Mouse (Mus musculus): ENCODE results near the gene Gpr156. TPM values are rescaled to one million over a fixed set of nuclear protein-coding genes. Genes with fewer than 3 reads are reported as not detected.

Gpr156 gene
- total and polyA plus RNA-seq, 3 experiments: 0.08 to 0.09 TPM; not detected in 1

GRCm38 (mm10) chr16:37881168-37881567, 35.1 kb upstream of the Gpr156 start:
- Histone ChIP-seq H3K27me3 (replicated peaks) (no peaks in the 10 kb centered on the region), H3K4me2 (ENCODE audit: insufficient read depth, low read depth, poor library complexity, severe bottlenecking) (no peak overlapping the region), H3K9ac (ENCODE audit: insufficient read depth, low read depth) (no peak overlapping the region), H3K36me3 (replicated peaks in 1 of 2; ENCODE audit: control insufficient read depth in 1 of 2, insufficient read depth in 1 of 2, low read length in 1 of 2) (peaks cover 50 to 82% of the 10 kb centered on the region in 2 experiments), H3K27ac (ENCODE audit: insufficient read depth, low read depth) (no peak overlapping the region), H3K79me2 (replicated peaks; ENCODE audit: control insufficient read depth, extremely low read depth, insufficient read depth, poor library complexity, severe bottlenecking) (peaks cover 9% of the 10 kb centered on the region), H3K4me3 (replicated peaks in 1 of 3; ENCODE audit: low read depth in 2 of 3, low read length in 2 of 3, poor library complexity in 1 of 3) (no peak overlapping the region), H3K4me1 (ENCODE audit: control insufficient read depth in 1 of 2, insufficient read depth in 2 of 2) (peaks cover 0 to 8% of the 10 kb centered on the region in 2 experiments; a peak in 1 of 4 replicates), H3K9me3 (replicated peaks; ENCODE audit: low read length) (no peaks in the 10 kb centered on the region)
- dilution Hi-C loops (cut with MboI; ENCODE audit: extremely low pct_ligation_motif_present, extremely low pct_unique_long_range_greater_than_20kb, low sequenced_read_pairs) (no loop called here), in situ Hi-C loops (cut with MboI; ENCODE audit: low pct_ligation_motif_present, low pct_unique_long_range_greater_than_20kb, low sequenced_read_pairs) (no loop called here)
- TF ChIP-seq E2F4 (IDR thresholded peaks at IDR 0.05; ENCODE audit: insufficient replicate concordance, low read depth, low read length) (no peak), EP300 (IDR thresholded peaks at IDR 0.05; ENCODE audit: low read length) (no peak), MAX (IDR thresholded peaks at IDR 0.05; ENCODE audit: low read length) (no peak), BHLHE40 (IDR thresholded peaks at IDR 0.05; ENCODE audit: low read depth, low read length) (no peak), NRF1 (IDR thresholded peaks at IDR 0.05; ENCODE audit: low read depth, low read length) (no peak), JUN (IDR thresholded peaks at IDR 0.05; ENCODE audit: insufficient read depth, low read depth, low read length) (no peak), USF2 (conservative IDR thresholded peaks at IDR 0.05; ENCODE audit: low read depth, low read length) (no peak)
- DNase-seq (ENCODE audit: extremely low read depth): no peak

GRCm38 (mm10) chr16:37888986-37889385, 27.3 kb upstream of the Gpr156 start:
- Histone ChIP-seq H3K79me2 (replicated peaks; ENCODE audit: control insufficient read depth, extremely low read depth, insufficient read depth, poor library complexity, severe bottlenecking) (no peaks in the 10 kb centered on the region), H3K27me3 (replicated peaks) (no peaks in the 10 kb centered on the region), H3K36me3 (replicated peaks in 1 of 2; ENCODE audit: control insufficient read depth in 1 of 2, insufficient read depth in 1 of 2, low read length in 1 of 2) (peaks cover 2 to 10% of the 10 kb centered on the region in 2 experiments), H3K4me3 (replicated peaks in 1 of 3; ENCODE audit: low read depth in 2 of 3, low read length in 2 of 3, poor library complexity in 1 of 3) (no peak overlapping the region), H3K27ac (ENCODE audit: insufficient read depth, low read depth) (no peak overlapping the region), H3K9ac (ENCODE audit: insufficient read depth, low read depth) (no peak overlapping the region), H3K9me3 (replicated peaks; ENCODE audit: low read length) (no peaks in the 10 kb centered on the region), H3K4me2 (ENCODE audit: insufficient read depth, low read depth, poor library complexity, severe bottlenecking) (no peak overlapping the region), H3K4me1 (ENCODE audit: control insufficient read depth in 1 of 2, insufficient read depth in 2 of 2) (peaks cover 0 to 14% of the 10 kb centered on the region in 2 experiments; a peak in 2 of 4 replicates)
- TF ChIP-seq NELFE (IDR thresholded peaks at IDR 0.05; ENCODE audit: low read depth, low read length) (no peak), TCF12 (IDR thresholded peaks at IDR 0.05; ENCODE audit: low read depth, low read length) (no peak), IRF4 (IDR thresholded peaks at IDR 0.05; ENCODE audit: low read depth, low read length) (no peak), RAD21 (IDR thresholded peaks at IDR 0.05; ENCODE audit: low read depth, low read length) (no peak), ZNF384 (IDR thresholded peaks at IDR 0.05; ENCODE audit: low read depth, low read length) (no peak), USF2 (conservative IDR thresholded peaks at IDR 0.05; ENCODE audit: low read depth, low read length) (no peak), MYC (IDR thresholded peaks at IDR 0.05; ENCODE audit: low read depth, low read length) (no peak), MXI1 (IDR thresholded peaks at IDR 0.05; ENCODE audit: low read depth, low read length) (no peak), NRF1 (IDR thresholded peaks at IDR 0.05; ENCODE audit: low read depth, low read length) (no peak), E2F4 (IDR thresholded peaks at IDR 0.05; ENCODE audit: insufficient replicate concordance, low read depth, low read length) (no peak), MEF2A (IDR thresholded peaks at IDR 0.05; ENCODE audit: borderline replicate concordance, low read depth, low read length) (no peak), UBTF (IDR thresholded peaks at IDR 0.05; ENCODE audit: low read depth, low read length) (no peak), JUN (IDR thresholded peaks at IDR 0.05; ENCODE audit: insufficient read depth, low read depth, low read length) (no peak), ETS1 (conservative IDR thresholded peaks at IDR 0.05; ENCODE audit: low read depth, low read length) (no peak), EP300 (IDR thresholded peaks at IDR 0.05; ENCODE audit: low read length) (no peak), BHLHE40 (IDR thresholded peaks at IDR 0.05; ENCODE audit: low read depth, low read length) (no peak), JUND (conservative IDR thresholded peaks at IDR 0.05; ENCODE audit: low read depth, low read length) (no peak), HCFC1 (IDR thresholded peaks at IDR 0.05; ENCODE audit: low read depth, low read length) (no peak)
- dilution Hi-C loops (cut with MboI; ENCODE audit: extremely low pct_ligation_motif_present, extremely low pct_unique_long_range_greater_than_20kb, low sequenced_read_pairs) (no loop called here), in situ Hi-C loops (cut with MboI; ENCODE audit: low pct_ligation_motif_present, low pct_unique_long_range_greater_than_20kb, low sequenced_read_pairs) (no loop called here)
- no peak for DNase-seq (ENCODE audit: extremely low read depth)

Data from CH12.LX (cell line).